Mouse (Mus musculus) cortical plate, adult 2 months (tissue): ENCODE data around the gene Cdc14b. TPM values are rescaled to one million over a fixed set of nuclear protein-coding genes. Genes with fewer than 3 reads are reported as not detected.

Experiments used
- H3K27ac ChIP-seq: fragments of 200-500 bp; 2 replicates; pipeline ENCODE4 v1.5.1; 2012; ENCODE audit warnings: low read length, control low read depth, inconsistent platforms; ENCODE audit not compliant: insufficient read depth
- H3K4me1 ChIP-seq: fragments of 200-500 bp; 2 replicates; pipeline ENCODE4 v1.6.1; 2011; ENCODE audit warnings: low read length; ENCODE audit not compliant: control insufficient read depth, insufficient read depth
- H3K4me3 ChIP-seq: fragments of 200-500 bp; 2 replicates; pipeline ENCODE4 v1.5.1; 2011; ENCODE audit warnings: mild to moderate bottlenecking, low read length, control low read depth; ENCODE audit not compliant: insufficient read depth
- CTCF ChIP-seq: fragments of 200-500 bp; IDR thresholded peaks from 2 replicates; pipeline ENCODE4 v1.5.1; 2011; ENCODE audit warnings: mild to moderate bottlenecking, control low read depth, low read length; ENCODE audit not compliant: insufficient read depth; ENCODE audit errors: extremely low read depth
- POLR2A ChIP-seq: fragments of 200-500 bp; IDR thresholded peaks from 2 replicates; pipeline ENCODE4 v1.6.1; 2011; ENCODE audit warnings: mild to moderate bottlenecking, low read length, control low read depth; ENCODE audit not compliant: insufficient read depth; ENCODE audit errors: extremely low read depth
- polyA plus RNA-seq: library from polyadenylated mRNA; depleted of rRNA; stranded (reverse); fragments of >200 nt; gene quantifications from 2 replicates; pipeline ENCODE4 v1.2.3, GENCODE M21; 2012

Gene Cdc14b
- polyA plus RNA-seq, 1 experiment: 9.8 TPM

GRCm38 (mm10) chr13:64240626-64241025, 34.5 kb downstream of the Cdc14b start:
- H3K4me1 ChIP-seq: peaks cover 3% of the 10 kb centered on the region
- TF ChIP-seq CTCF (no peak), POLR2A (no peak)
- no peak overlapping the region for H3K27ac ChIP-seq
- no peak overlapping the region for H3K4me3 ChIP-seq

- Histone ChIP-seq H3K4me1 (peaks cover 3% of the 10 kb centered on the region), H3K27ac (no peak overlapping the region), H3K4me3 (no peak overlapping the region)
- TF ChIP-seq POLR2A: no peak
- no peak for TF ChIP-seq CTCF
These were observed 37.4 kb downstream of the Cdc14b start for GRCm38 (mm10) chr13:64237681-64238157.

- H3K4me1 ChIP-seq: peaks cover 3% of the 10 kb centered on the region
- no peak overlapping the region for H3K4me3 ChIP-seq
- TF ChIP-seq CTCF (no peak), POLR2A (no peak)
- no peak overlapping the region for H3K27ac ChIP-seq
These were observed 38.0 kb downstream of the Cdc14b start for GRCm38 (mm10) chr13:64237000-64237680.

- Histone ChIP-seq H3K4me3 (no peak overlapping the region), H3K4me1 (peaks cover 3% of the 10 kb centered on the region), H3K27ac (no peak overlapping the region)
- TF ChIP-seq POLR2A (no peak), CTCF (no peak)
These were observed 39.3 kb downstream of the Cdc14b start for GRCm38 (mm10) chr13:64235777-64236176.

GRCm38 (mm10) chr13:64235062-64235715, 39.9 kb downstream of the Cdc14b start:
- H3K4me3 ChIP-seq: no peak overlapping the region
- H3K27ac ChIP-seq: no peak overlapping the region
- no peak for TF ChIP-seq CTCF
- TF ChIP-seq POLR2A: no peak
- H3K4me1 ChIP-seq: peaks cover 3% of the 10 kb centered on the region

- Histone ChIP-seq H3K4me3 (no peak overlapping the region), H3K4me1 (peaks cover 3% of the 10 kb centered on the region), H3K27ac (no peak overlapping the region)
- no peak for TF ChIP-seq POLR2A
- no peak for TF ChIP-seq CTCF
These were observed 42.0 kb downstream of the Cdc14b start for GRCm38 (mm10) chr13:64233139-64233538.

GRCm38 (mm10) chr13:64226725-64227124, 48.4 kb downstream of the Cdc14b start:
- TF ChIP-seq CTCF: no peak
- TF ChIP-seq POLR2A: no peak
- H3K27ac ChIP-seq: no peak overlapping the region
- no peaks in the 10 kb centered on the region for H3K4me1 ChIP-seq
- no peak overlapping the region for H3K4me3 ChIP-seq

- Histone ChIP-seq H3K4me3 (no peak overlapping the region), H3K4me1 (no peaks in the 10 kb centered on the region), H3K27ac (no peak overlapping the region)
- TF ChIP-seq POLR2A (no peak), CTCF (no peak)
These were observed 49.4 kb downstream of the Cdc14b start for GRCm38 (mm10) chr13:64225738-64226137.

- Histone ChIP-seq H3K4me3 (no peak overlapping the region), H3K27ac (no peak overlapping the region), H3K4me1 (peaks cover 1% of the 10 kb centered on the region)
- TF ChIP-seq CTCF (no peak), POLR2A (no peak)
These were observed 60.2 kb downstream of the Cdc14b start for GRCm38 (mm10) chr13:64214891-64215290.

- no peak overlapping the region for H3K4me3 ChIP-seq
- TF ChIP-seq CTCF: no peak
- no peak for TF ChIP-seq POLR2A
- H3K4me1 ChIP-seq: peaks cover 1% of the 10 kb centered on the region
- no peak overlapping the region for H3K27ac ChIP-seq
These were observed 63.0 kb downstream of the Cdc14b start for GRCm38 (mm10) chr13:64211995-64212603.
